Mouse (Mus musculus) bone marrow macrophage, adult 2 months (primary cell): Measurements from ENCODE around the gene Usp47. TPM values are rescaled to one million over a fixed set of nuclear protein-coding genes. Genes with fewer than 3 reads are reported as not detected.

ENCODE experiments used
- H3K27ac ChIP-seq: 2 replicates; pipeline ENCODE4 v1.5.1; 2012; ENCODE audit warnings: low read depth, low read length; ENCODE audit not compliant: insufficient read depth
- H3K4me1 ChIP-seq: 2 replicates; pipeline ENCODE4 v1.6.1; 2012; ENCODE audit warnings: low read length; ENCODE audit not compliant: control insufficient read depth, insufficient read depth
- H3K4me3 ChIP-seq: 2 replicates; pipeline ENCODE4 v1.5.1; 2012; ENCODE audit warnings: mild to moderate bottlenecking, low read length, moderate library complexity; ENCODE audit not compliant: insufficient read depth
- CTCF ChIP-seq: IDR thresholded peaks from 2 replicates; pipeline ENCODE4 v1.5.1; 2012; ENCODE audit warnings: low read depth, mild to moderate bottlenecking, low read length, moderate library complexity
- POLR2A ChIP-seq: IDR thresholded peaks from 2 replicates; pipeline ENCODE4 v1.6.1; 2012; ENCODE audit warnings: mild to moderate bottlenecking, low read depth, low read length, borderline replicate concordance
- polyA plus RNA-seq: library from polyadenylated mRNA; stranded (reverse); fragments of >200 nt; gene quantifications from 2 replicates; pipeline ENCODE4 v1.2.4, GENCODE M21; 2012; ENCODE audit not compliant: missing spikeins, insufficient read depth, insufficient read length

Gene Usp47
- polyA plus RNA-seq, 1 experiment = 39.2 TPM

DNA sequence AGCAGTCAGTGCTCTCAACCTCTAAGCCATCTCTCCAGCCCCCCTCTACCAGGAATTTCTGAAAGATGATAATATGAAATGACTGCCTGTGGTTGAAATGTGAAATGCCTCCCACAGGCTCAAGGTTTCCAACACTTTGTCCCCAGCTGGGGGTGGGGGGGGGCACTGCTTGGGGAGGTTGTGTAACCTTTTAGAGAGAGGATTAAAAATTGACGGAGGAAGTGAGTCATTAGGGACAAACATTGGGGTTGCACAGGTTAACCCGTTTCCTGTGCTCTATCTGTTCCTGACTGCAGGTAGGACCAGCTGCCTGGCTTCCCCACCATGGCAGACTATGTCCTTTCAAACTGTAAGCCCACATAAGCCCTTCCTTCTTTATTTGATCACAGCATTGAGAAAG, 12.8 kb upstream of the Usp47 start:
- Histone ChIP-seq H3K4me3 (no peak overlapping the region), H3K4me1 (no peaks in the 10 kb centered on the region), H3K27ac (no peak overlapping the region)
- TF ChIP-seq CTCF (no peak), POLR2A (no peak)

DNA sequence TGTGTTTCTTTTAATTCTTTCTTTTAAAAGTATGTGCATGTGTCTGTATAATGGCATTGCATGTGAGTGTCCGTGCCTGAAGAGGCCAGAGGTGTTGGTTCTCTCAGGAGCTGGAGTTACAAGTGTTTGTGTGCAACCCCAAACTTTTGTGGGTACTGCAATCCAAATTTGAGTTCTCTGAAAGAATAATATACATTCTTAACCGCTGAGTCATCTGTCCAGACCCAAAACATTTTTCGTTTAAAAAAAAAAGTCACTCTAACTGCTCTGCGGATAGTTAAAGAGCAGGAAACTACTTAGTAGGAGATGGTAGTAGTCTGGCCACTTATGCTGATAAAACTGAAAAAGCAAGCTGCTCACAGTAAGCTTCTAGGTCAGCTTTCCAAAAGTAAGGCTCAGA, 12.3 kb upstream of the Usp47 start:
- TF ChIP-seq POLR2A = no peak
- no peak for TF ChIP-seq CTCF

DNA sequence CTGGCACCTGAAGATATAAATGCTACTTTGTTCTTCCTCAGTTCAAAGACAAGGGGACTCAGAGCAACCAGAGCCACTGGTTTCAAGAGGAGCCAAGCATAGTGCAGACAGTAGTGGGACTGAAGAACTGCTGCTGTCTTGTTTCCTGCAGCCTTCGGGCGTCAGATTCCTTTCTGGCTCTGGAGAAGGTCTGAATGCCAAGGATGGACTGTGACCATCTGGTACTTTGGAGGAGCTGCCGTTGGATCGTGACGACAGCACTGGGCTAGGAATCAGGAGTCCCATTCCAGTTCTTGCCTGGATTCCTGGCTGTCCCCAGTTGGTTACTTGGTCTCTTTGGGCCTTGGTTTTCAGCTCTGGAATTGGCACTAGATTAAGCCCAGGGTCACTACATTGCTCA, 11.2 kb upstream of the Usp47 start:
- TF ChIP-seq POLR2A = no peak
- no peak for TF ChIP-seq CTCF
- no peak overlapping the region for H3K27ac ChIP-seq
- no peaks in the 10 kb centered on the region for H3K4me1 ChIP-seq
- no peak overlapping the region for H3K4me3 ChIP-seq

More for the DNA sequence above, 12.3 kb upstream of the Usp47 start:
- no peak overlapping the region for H3K27ac ChIP-seq
- H3K4me1 ChIP-seq = no peaks in the 10 kb centered on the region
- H3K4me3 ChIP-seq = no peak overlapping the region

DNA sequence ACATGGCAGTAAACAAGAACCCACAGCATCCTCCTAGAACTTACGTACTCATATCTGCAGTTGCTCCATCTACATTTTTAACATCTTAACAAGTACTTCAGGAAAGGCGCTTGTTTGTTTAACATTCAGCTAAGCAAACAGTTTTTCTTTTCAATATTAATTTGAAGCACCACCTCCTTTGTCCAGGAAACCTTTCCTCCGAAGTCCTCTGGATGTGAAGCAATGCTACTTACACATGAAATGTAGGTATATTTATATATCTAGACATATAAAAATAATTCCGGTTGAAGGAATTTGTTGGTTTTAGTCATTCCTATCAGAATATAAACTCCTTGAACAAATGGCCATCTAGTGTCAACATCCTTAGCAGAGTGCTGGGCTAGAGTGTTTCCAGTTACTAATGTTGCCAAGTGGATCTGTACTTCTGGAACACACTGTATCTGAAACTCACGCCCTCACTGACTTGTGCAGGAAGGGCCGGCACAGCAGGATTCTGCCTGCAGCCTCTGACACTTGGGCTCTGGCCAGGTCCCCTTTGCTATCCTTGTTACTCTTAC, 10.6 kb upstream of the Usp47 start:
- H3K4me1 ChIP-seq = no peaks in the 10 kb centered on the region
- TF ChIP-seq POLR2A = no peak
- no peak for TF ChIP-seq CTCF
- H3K4me3 ChIP-seq = no peak overlapping the region
- no peak overlapping the region for H3K27ac ChIP-seq

DNA sequence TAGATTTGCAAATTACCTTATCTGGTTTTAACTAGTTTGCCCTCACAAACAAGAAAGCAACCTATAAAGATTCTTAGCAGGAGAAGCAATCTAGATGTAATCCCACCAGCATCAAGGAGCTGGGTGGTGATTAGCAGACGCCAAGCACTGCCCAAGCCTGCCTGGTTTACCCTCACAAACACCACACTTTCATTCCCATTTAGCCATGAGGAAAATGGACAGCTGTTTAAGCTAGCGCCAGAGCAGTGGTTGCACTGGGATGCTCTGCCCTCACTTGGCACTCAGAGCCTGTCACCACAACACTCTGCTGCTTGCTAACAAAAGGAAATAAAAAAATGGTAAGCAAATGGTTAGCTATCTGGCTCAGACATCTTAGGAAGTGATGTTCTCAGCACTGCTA, 9.2 kb upstream of the Usp47 start:
- no peaks in the 10 kb centered on the region for H3K4me1 ChIP-seq
- no peak overlapping the region for H3K4me3 ChIP-seq
- TF ChIP-seq CTCF = no peak
- no peak for TF ChIP-seq POLR2A
- H3K27ac ChIP-seq = no peak overlapping the region

DNA sequence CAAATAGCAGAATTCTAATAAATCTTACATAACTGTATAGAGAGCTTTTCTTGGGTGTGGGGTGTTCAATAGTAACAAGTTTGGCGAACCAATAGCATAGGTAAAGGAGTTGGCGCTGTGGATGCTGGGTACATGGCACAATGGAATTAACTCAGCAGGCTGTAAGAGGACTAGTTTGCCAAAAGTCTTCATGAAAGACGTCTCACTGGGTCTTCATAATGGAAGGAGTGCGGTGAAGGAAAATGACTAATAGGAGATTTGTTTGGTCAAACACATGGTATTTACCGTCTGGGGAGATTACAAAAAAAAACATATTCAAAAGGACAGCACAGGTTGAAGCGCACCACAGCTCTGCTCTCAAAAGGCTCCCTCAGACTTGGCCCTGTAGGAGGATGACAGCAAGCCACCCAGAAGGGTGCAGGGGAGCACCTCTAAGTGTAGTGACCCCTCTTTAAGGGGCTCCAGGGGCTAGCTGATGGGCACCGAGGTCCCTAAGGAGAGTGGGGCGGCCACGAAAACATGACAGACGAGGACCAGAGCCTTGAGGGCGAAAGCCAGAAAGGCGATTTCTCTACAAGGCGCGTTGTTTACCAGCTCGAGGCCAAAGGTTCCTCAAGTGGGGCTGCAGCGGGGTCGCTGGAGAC, 676 bp upstream of the Usp47 start:
- H3K4me1 ChIP-seq = peaks cover 20% of the 10 kb centered on the region
- no peak for TF ChIP-seq POLR2A
- H3K27ac ChIP-seq = peak overlapping the region; percentile 63
- H3K4me3 ChIP-seq = peak overlapping the region; percentile 100

DNA sequence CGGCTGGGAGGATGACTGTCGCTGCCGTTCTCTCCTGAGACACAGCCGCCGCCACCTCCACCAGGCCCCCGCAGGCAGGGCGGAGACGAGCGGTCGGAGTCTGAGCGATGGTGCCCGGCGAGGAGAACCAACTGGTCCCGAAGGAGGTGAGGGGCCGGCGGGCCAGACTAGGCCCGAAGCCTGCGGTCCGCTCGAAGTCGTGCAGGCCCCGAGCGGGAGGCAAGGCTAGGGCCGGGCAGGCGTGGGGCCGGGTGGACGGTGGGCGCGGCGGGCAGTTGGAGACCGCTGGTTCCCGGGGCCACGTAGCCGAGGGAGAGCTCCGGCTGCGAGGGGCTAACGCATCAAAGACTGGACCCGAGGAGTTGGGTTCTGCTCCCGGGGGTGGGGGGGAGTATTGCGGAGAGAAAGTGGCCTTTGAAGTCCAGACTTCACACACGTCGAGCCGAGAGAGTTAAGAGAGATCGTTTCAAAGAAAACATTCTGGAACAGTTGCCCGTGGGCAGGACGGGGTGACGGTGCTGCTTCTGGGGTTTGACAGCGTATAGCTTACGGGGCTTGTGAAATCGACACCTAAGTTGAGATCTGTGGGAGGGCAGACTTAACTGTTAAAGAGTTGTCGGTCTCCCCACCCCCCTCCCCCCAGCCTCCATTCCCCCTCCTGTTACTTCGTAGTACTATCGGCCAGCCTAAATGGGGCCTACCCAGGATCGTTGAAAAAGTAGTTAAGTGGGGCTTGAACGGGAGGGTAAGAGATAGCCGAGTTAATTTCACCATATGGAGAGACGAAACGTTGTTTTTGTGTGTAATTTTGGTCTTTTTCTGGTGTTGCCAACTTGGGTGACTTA, 519 bp downstream of the Usp47 start:
- H3K4me3 ChIP-seq = peak overlapping the region; percentile 100
- H3K27ac ChIP-seq = peak overlapping the region; percentile 78
- TF ChIP-seq POLR2A (no peak), CTCF (no peak)
- H3K4me1 ChIP-seq = peaks cover 20% of the 10 kb centered on the region

DNA sequence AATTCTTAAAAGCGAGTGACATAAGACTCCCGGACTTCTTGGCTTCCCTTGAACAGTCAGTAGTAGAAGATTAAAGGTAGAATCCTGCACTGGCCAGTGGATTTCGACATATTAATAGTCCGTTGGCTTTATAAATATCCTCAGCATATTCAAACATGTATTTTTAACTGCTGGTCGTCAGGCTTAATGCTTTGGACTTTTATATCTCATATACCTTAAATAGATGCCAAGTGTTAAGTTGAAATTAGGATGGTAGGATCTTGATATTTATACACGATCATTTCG, 1.1 kb downstream of the Usp47 start:
- Histone ChIP-seq H3K4me1 (peaks cover 23% of the 10 kb centered on the region), H3K27ac (no peak overlapping the region), H3K4me3 (peak overlapping the region; percentile 100)
- TF ChIP-seq POLR2A = no peak
- TF ChIP-seq CTCF = no peak

DNA sequence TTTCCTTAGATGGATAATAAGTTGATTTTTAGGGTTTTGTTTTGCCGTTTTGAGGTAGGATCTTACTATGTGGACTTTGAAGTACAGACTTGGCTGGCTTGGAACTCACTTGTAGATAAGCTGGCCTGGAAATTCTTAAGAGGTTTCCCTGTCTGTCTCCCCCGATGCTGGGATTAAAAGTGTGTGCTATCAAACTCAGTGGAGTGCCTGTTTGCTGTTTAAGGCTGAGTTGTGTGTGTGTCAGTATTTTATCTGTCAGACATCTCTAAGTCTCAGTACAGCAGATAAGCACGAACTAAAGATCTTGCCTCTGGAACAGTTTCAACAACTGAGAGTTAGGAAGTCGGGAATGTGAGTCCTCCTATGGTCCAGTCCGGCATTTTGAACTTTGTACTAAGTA, 1.6 kb downstream of the Usp47 start:
- Histone ChIP-seq H3K27ac (no peak overlapping the region), H3K4me1 (peaks cover 23% of the 10 kb centered on the region), H3K4me3 (peak overlapping the region; percentile 26; the same call in 1 of the 2 replicates)
- TF ChIP-seq CTCF (no peak), POLR2A (no peak)

DNA sequence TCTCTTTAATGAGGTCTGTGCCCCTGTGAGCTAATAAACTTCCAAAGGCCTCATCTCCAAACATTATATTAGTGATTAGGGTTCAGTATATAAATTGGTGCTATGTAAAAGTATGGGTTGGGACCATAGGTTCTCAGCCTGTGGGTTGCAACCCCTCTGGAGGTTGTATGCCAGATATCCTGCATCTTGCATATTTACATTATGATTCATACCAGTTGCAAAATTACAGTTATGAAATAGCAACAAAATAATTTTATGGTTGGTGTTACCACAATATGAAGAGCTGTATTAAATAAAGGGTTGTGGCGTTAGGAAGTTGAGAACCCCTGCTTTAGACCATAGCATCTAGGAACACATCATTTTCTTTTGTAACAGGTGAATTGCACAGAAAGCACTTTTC, 7.3 kb downstream of the Usp47 start:
- Histone ChIP-seq H3K27ac (no peak overlapping the region), H3K4me1 (peaks cover 27% of the 10 kb centered on the region), H3K4me3 (no peak overlapping the region)
- TF ChIP-seq POLR2A = no peak
- no peak for TF ChIP-seq CTCF
